Mouse (Mus musculus) 3134 (cell line): ENCODE data around the gene Rabep1.

Source experiments
- DNase-seq: peaks from one replicate; pipeline ENCODE4 v3.0.0-alpha.2; 2011; ENCODE audit warnings: low spot score; ENCODE audit not compliant: insufficient read length; ENCODE audit errors: extremely low read depth

Rabep1 gene

GRCm38 (mm10) chr11:70970560-70971540 lies 126.3 kb downstream of the Rabep1 start:
- peak; percentile 75 for DNase-seq

- DNase-seq = no peak
Observed at GRCm38 (mm10) chr11:70972586-70972985, 128.0 kb downstream of the Rabep1 start.

GRCm38 (mm10) chr11:70973947-70974346 lies 129.4 kb downstream of the Rabep1 start:
- no peak for DNase-seq

- no peak for DNase-seq
Observed at GRCm38 (mm10) chr11:70975193-70975592, 130.6 kb downstream of the Rabep1 start.

- DNase-seq = no peak
Observed at GRCm38 (mm10) chr11:70977293-70977692, 132.7 kb downstream of the Rabep1 start.

GRCm38 (mm10) chr11:70980232-70980631 lies 135.7 kb downstream of the Rabep1 start:
- DNase-seq = no peak

- DNase-seq = no peak
Observed at GRCm38 (mm10) chr11:70980751-70981510, 136.4 kb downstream of the Rabep1 start.

- DNase-seq = no peak
Observed at GRCm38 (mm10) chr11:70982030-70982429, 137.5 kb downstream of the Rabep1 start.

- DNase-seq = peak; percentile 93
Observed at GRCm38 (mm10) chr11:70982557-70983228, 138.1 kb downstream of the Rabep1 start, which contains the start of gene C1qbp. Gene C1qbp, minus strand, starts transcription at chr11:70983026.
